Mouse (Mus musculus) intestine, embryonic 16.5 days (tissue): ENCODE measurements around the gene Appbp2. TPM values are rescaled to one million over a fixed set of nuclear protein-coding genes. Genes with fewer than 3 reads are reported as not detected.
"Not testable (repeated sequence)": the region's sequence is repeated elsewhere in the genome, so short reads cannot be mapped to it uniquely, and the experiment has no call there.

Source experiments
- ATAC-seq: fragments of 200-750 bp; cut with Nextera tagmentation; 2 replicates; pipeline ENCODE4 v1.8.0; 2017; ENCODE audit warnings: moderate TSS enrichment, moderate library complexity
- H3K27ac ChIP-seq: fragments of 300-500 bp; sonication (generic); 2 replicates; pipeline ENCODE4 v1.5.1; 2014; ENCODE audit warnings: mild to moderate bottlenecking, low read length
- H3K27me3 ChIP-seq: fragments of 300-500 bp; sonication (generic); replicated peaks from 2 replicates; pipeline ENCODE4 v1.6.1; 2014; ENCODE audit warnings: low read length, control low read depth, mixed read lengths; ENCODE audit not compliant: control insufficient read depth, insufficient read depth
- H3K36me3 ChIP-seq: fragments of 300-500 bp; sonication (generic); 2 replicates; pipeline ENCODE4 v1.6.1; 2014; ENCODE audit warnings: low read length, control low read depth; ENCODE audit not compliant: control insufficient read depth, insufficient read depth
- H3K4me1 ChIP-seq: fragments of 300-500 bp; sonication (generic); 2 replicates; pipeline ENCODE4 v1.6.1; 2014; ENCODE audit warnings: low read length, control low read depth, mixed read lengths; ENCODE audit not compliant: control insufficient read depth, insufficient read depth
- H3K4me2 ChIP-seq: fragments of 300-500 bp; sonication (generic); 2 replicates; pipeline ENCODE4 v1.6.1; 2014; ENCODE audit warnings: low read depth, low read length, control low read depth
- H3K4me3 ChIP-seq: fragments of 300-500 bp; sonication (generic); 2 replicates; pipeline ENCODE4 v1.5.1; 2014; ENCODE audit warnings: mild to moderate bottlenecking, low read length
- H3K9ac ChIP-seq: fragments of 300-500 bp; sonication (generic); 2 replicates; pipeline ENCODE4 v1.6.1; 2014; ENCODE audit warnings: low read depth, low read length
- H3K9me3 ChIP-seq: fragments of 300-500 bp; sonication (generic); 2 replicates; pipeline ENCODE4 v1.6.1; 2016; ENCODE audit warnings: low read length, control low read depth; ENCODE audit not compliant: control insufficient read depth
- WGBS: fragments of 180-500 bp; shearing (Covaris S2); extraction: QIAGEN DNeasy Blood & Tissue Kit; methylation state at CpG from one replicate; pipeline ENCODE4 v1.1.7; 2014; 5-methylcytosine and 5-hydroxymethylcytosine counted together
- polyA plus RNA-seq: library from polyadenylated mRNA; unstranded; fragments of >200 nt; fragmentation: Nextera tagmentation; extraction: Ambion mirVana; gene quantifications from 2 replicates; pipeline ENCODE4 v1.2.1, GENCODE M21; 2015

The Appbp2 gene
- polyA plus RNA-seq, 1 experiment from 2014 or later: 31.1 TPM

DNA sequence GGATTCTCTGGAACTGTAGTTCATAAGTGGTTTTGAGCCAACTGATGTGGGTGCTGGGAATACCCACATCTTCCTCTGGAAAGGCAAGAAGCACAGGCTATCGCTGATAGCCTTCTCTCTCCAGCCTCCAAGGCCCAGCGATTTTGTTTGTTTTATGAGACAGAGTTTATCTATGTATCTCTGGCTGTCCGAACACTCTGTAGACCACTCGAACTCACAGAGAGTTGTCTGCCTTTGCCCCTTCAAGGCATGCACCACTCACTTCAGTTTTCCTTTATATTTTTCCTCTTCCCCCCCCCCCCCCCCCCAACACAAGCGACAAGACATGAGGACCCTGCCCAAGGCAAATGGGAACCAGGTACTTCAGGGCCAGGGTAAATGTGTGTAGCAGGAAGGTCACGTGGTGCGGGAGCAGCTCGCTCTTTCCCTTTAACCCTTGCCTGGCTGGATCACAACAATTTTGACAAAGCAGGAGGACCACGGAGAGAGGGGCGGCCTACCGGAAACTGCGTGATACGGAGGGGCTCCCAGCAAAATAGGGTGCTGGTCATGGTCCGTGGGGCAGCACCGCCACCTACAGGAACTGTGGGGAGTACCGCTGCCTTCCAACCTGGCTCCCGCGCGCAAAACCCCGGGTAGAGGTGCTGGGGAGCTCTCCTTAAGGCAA, 52.2 kb downstream of the Appbp2 start:
- peak overlapping the region; percentile 50 for H3K4me3 ChIP-seq
- no peaks in the 10 kb centered on the region for H3K36me3 ChIP-seq
- peak overlapping the region; percentile 70 for H3K9ac ChIP-seq
- peaks cover 4% of the 10 kb centered on the region; the same call in 1 of the 2 replicates for H3K4me1 ChIP-seq
- WGBS: 2% methylated on average over 20 of the region's 20 CpGs
- peak; percentile 87 for ATAC-seq
- peak overlapping the region; percentile 80 for H3K4me2 ChIP-seq
- no peaks in the 10 kb centered on the region for H3K27me3 ChIP-seq
- H3K9me3 ChIP-seq: no peaks in the 10 kb centered on the region
- no peak overlapping the region; the same call in 1 of the 2 replicates for H3K27ac ChIP-seq

DNA sequence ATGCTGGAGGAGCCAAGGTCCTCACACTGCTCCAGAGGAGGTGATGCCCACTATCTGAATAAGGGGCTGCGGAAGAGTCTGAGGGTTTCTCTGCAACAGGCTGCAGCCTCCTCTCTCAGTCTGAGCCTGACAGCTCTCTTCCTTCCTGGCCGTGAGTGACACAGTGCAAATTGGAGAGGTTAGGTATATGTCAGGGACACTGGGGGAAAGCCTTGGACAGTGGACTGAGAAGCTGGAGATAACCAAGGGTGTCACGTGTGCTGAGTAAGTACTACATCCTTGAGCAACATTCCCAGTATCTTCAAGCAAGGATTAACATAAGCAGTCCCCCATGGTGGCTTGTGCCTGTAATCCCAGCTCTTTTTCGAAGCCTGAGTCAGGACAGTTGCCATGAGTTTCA, 56.5 kb downstream of the Appbp2 start:
- Histone ChIP-seq H3K4me2 (no peak overlapping the region), H3K27ac (no peak overlapping the region), H3K9ac (no peak overlapping the region), H3K4me3 (no peak overlapping the region), H3K4me1 (peaks cover 4% of the 10 kb centered on the region; the same call in 1 of the 2 replicates), H3K36me3 (no peaks in the 10 kb centered on the region), H3K9me3 (no peaks in the 10 kb centered on the region), H3K27me3 (no peaks in the 10 kb centered on the region)
- 83% methylated on average over 4 of the region's 4 CpGs for WGBS
- no peak for ATAC-seq

DNA sequence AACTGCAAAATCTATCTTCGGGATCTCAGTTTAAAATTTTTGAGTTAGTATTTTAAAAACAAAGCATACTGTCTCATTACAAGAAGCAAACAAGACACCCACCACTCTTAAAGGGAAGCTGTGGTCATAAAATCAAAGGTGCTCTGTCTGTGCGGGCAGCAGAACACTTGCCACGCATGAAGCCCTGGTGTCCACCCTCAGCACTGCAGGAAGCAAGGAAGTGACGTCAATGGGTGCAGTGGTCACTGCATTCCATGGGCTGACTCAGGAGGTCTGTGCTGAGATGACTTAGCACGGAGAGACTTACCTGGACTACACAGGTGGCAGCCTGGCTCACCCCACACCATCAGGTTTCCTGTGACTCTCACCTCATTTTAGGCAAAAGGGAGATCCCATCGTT, 57.2 kb downstream of the Appbp2 start:
- Histone ChIP-seq H3K9me3 (no peaks in the 10 kb centered on the region), H3K27me3 (no peaks in the 10 kb centered on the region), H3K4me3 (no peak overlapping the region), H3K4me2 (no peak overlapping the region), H3K27ac (no peak overlapping the region), H3K4me1 (no peaks in the 10 kb centered on the region), H3K9ac (no peak overlapping the region), H3K36me3 (no peaks in the 10 kb centered on the region)
- no peak for ATAC-seq
- 74% methylated on average over 6 of the region's 6 CpGs for WGBS

DNA sequence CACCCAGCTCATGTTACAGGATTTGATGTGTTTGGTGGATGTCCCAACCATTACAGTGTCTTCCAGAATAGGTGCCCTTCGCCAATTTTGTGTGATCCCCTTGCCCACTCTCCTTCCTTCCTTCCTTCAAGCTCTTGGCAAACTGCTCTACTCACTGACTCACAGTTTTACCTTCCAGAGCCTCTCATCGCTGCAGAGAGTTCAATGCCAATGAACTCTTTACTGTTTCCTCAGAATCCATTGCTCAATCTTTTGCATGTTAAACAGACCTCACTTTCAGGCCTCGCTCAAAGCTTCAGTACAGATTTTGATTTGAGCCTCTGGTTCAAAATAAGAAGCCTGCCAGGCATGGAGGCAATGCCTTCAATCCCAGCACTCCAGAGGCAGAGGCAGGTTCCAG, 59.0 kb downstream of the Appbp2 start:
- H3K9me3 ChIP-seq: no peaks in the 10 kb centered on the region
- H3K27me3 ChIP-seq: no peaks in the 10 kb centered on the region
- no peak overlapping the region for H3K9ac ChIP-seq
- H3K27ac ChIP-seq: no peak overlapping the region
- no peak overlapping the region for H3K4me2 ChIP-seq
- no peaks in the 10 kb centered on the region for H3K4me1 ChIP-seq
- no peak overlapping the region for H3K4me3 ChIP-seq
- H3K36me3 ChIP-seq: no peaks in the 10 kb centered on the region
- no peak for ATAC-seq
- WGBS: 75% methylated on average over 3 of the region's 3 CpGs

DNA sequence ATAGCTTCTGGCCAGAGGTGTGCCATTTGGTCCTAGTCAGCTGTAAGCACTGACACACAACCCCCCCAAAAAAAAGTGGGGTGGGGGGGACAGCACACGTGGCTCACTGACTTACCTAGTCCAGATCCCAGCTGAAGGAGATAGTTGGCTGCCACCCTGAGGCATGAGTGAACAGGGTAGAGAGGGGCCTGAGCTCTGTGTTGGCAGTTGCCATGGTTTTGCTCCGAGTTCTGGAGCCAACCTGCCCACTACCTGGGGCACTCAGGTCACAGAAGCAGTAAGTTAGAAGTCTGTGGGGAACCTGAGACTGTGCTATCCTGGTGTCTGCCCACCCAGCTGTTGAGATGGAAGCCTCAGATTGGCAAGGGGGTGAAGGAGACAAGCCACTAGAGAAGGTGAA, 64.1 kb downstream of the Appbp2 start:
- Histone ChIP-seq H3K4me2 (no peak overlapping the region; the same call in 1 of the 2 replicates), H3K9me3 (no peaks in the 10 kb centered on the region), H3K36me3 (no peaks in the 10 kb centered on the region), H3K4me1 (no peaks in the 10 kb centered on the region), H3K27ac (no peak overlapping the region), H3K9ac (no peak overlapping the region), H3K27me3 (no peaks in the 10 kb centered on the region), H3K4me3 (no peak overlapping the region)
- ATAC-seq: no peak
- 31% methylated on average over 2 of the region's 2 CpGs for WGBS

DNA sequence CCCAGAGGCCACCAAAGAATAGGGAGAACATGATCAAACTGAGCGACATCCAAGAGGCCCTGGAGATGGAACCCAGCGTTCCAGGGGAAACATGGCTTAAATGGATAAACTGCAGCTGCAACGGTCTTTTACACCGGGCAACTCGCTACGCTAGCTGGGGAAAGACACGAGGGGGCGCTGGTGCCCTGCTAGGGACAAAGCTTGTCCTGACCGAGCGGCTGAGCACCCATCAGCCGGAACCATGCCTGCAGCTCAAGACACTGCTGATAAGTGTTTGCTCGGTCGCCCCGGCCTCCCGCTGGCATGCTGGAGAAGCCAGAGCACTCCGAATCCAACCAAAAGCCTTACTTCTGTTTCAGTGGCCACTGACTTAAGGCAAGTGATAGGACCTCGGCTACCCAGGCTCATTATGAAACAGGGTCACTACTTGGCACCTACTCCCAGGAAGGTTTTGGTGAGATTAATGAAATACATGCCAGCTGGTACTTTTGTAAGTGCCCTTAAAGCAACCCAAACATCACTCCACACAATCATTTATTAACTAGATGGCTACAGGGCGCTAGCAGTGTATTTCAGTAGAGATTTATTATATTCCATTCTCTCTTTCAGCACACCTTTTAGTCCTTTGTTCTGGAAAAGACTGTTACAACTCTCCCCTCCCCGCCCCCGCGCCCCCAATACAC, 64.7 kb downstream of the Appbp2 start, which contains the start of gene 1700125H20Rik:
TSS of gene 1700125H20Rik (plus strand) at position 347 of the 683 bp plus-strand sequence.
- H3K4me2 ChIP-seq: peak within 1 kb of the TSS; percentile 68
- peak within 1 kb of the TSS; percentile 64 for H3K9ac ChIP-seq
- H3K4me1 ChIP-seq: no peaks in the 10 kb centered on the region
- 10% methylated on average over 21 of the region's 21 CpGs for WGBS
- no peaks in the 10 kb centered on the region for H3K9me3 ChIP-seq
- peak; percentile 94 for ATAC-seq
- H3K27ac ChIP-seq: no peak within 1 kb of the TSS
- no peaks in the 10 kb centered on the region for H3K36me3 ChIP-seq
- no peaks in the 10 kb centered on the region for H3K27me3 ChIP-seq
- peak within 1 kb of the TSS; percentile 39 for H3K4me3 ChIP-seq

DNA sequence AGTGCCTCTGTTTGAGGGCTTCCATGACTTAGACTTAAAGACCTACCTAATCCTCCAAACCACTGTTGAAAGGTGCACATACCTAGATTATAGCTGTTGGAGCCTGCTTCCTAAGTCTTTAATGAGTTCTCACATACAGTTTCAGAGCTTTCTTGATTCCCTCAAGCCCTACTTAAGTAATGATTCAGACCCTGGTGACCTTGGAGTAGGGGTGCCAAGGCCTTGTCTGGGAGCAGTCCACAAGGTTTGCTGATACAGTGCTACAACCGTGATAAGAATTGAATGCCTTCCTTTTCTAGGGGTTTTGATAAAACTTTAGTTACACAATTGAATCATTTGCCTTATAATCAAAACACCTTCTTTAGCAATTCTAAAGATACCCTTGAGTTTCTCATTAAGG, 67.4 kb downstream of the Appbp2 start:
- Histone ChIP-seq H3K9ac (no peak overlapping the region), H3K27ac (no peak overlapping the region), H3K36me3 (no peaks in the 10 kb centered on the region), H3K4me1 (no peaks in the 10 kb centered on the region), H3K4me3 (no peak overlapping the region), H3K9me3 (no peaks in the 10 kb centered on the region), H3K4me2 (no peak overlapping the region), H3K27me3 (no peaks in the 10 kb centered on the region)
- ATAC-seq: no peak
- WGBS: 69% methylated on average over 1 of the region's 1 CpGs

DNA sequence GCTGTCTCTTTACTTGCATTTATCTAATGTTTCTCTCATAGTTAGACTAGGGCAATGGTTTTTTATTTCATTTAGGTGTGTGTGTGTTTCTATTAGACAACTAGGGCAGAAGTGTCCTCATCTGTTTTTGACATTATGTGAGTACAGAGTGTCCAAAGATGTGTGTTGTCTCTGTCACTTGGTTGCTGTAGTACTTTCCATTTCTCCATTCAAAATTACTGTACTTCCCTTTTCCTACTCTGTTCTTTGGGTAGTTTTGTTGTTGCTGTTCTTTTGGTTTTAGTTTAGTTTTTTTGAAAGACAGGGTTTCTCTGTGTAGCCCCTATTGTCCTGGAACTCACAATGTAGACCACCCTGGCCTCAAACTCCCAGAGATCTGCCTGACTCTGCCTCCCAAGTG, 70.6 kb downstream of the Appbp2 start:
- no peaks in the 10 kb centered on the region for H3K4me1 ChIP-seq
- ATAC-seq: no peak
- no peaks in the 10 kb centered on the region for H3K9me3 ChIP-seq
- no peak overlapping the region for H3K4me2 ChIP-seq
- no peaks in the 10 kb centered on the region for H3K36me3 ChIP-seq
- H3K9ac ChIP-seq: no peak overlapping the region
- no peaks in the 10 kb centered on the region for H3K27me3 ChIP-seq
- H3K27ac ChIP-seq: no peak overlapping the region
- no peak overlapping the region for H3K4me3 ChIP-seq

DNA sequence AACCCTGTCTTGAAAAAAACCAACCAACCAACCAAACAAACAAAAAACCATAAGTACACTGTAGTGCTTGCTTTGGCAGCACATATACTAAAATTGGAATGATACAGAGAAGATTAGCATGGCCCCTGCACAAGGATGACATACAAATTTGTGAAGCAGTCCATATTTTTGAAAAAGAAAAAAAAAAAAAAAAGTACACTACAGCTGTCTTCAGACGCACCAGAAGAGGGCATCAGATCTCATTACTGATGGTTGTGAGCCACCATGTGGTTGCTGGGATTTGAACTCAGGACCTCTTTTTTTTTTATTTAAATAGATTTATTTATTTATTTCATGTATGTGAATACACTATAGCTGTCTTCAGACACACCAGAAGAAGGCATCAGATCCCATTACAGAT, 71.9 kb downstream of the Appbp2 start:
- H3K9ac ChIP-seq, H3K27me3 ChIP-seq, H3K4me1 ChIP-seq, H3K27ac ChIP-seq, H3K36me3 ChIP-seq, H3K9me3 ChIP-seq, H3K4me3 ChIP-seq, ATAC-seq, H3K4me2 ChIP-seq: not testable (repeated sequence)
- 86% methylated on average over 1 of the region's 1 CpGs for WGBS
